Mouse (Mus musculus) lung, embryonic 16.5 days (tissue): ENCODE data around the gene Gdpd1. TPM values are rescaled to one million over a fixed set of nuclear protein-coding genes. Genes with fewer than 3 reads are reported as not detected.

Source experiments
- ATAC-seq: fragments of 200-750 bp; cut with Nextera tagmentation; 2 replicates; pipeline ENCODE4 v1.8.0; 2017; ENCODE audit warnings: low read depth, mild to moderate bottlenecking, moderate library complexity
- H3K27ac ChIP-seq: fragments of 300-500 bp; sonication (generic); 2 replicates; pipeline ENCODE4 v1.5.1; 2014; ENCODE audit warnings: mild to moderate bottlenecking, control low read depth, low read length
- H3K27me3 ChIP-seq: fragments of 300-500 bp; sonication (generic); 2 replicates; pipeline ENCODE4 v1.6.1; 2014; ENCODE audit warnings: low read depth, low read length, mixed read lengths; ENCODE audit not compliant: control insufficient read depth, insufficient read depth
- H3K36me3 ChIP-seq: fragments of 300-500 bp; sonication (generic); 2 replicates; pipeline ENCODE4 v1.6.1; 2014; ENCODE audit warnings: low read length; ENCODE audit not compliant: control insufficient read depth, insufficient read depth
- H3K4me1 ChIP-seq: fragments of 300-500 bp; sonication (generic); replicated peaks from 2 replicates; pipeline ENCODE4 v1.6.1; 2014; ENCODE audit warnings: low read length, mixed read lengths; ENCODE audit not compliant: control insufficient read depth, insufficient read depth
- H3K4me2 ChIP-seq: fragments of 300-500 bp; sonication (generic); 2 replicates; pipeline ENCODE4 v1.6.1; 2014; ENCODE audit warnings: low read depth, low read length, control low read depth
- H3K4me3 ChIP-seq: fragments of 300-500 bp; sonication (generic); 2 replicates; pipeline ENCODE4 v1.5.1; 2014; ENCODE audit warnings: mild to moderate bottlenecking, low read length, control low read depth
- H3K9ac ChIP-seq: fragments of 300-500 bp; sonication (generic); 2 replicates; pipeline ENCODE4 v1.6.1; 2014; ENCODE audit warnings: low read length, control low read depth
- H3K9me3 ChIP-seq: fragments of 300-500 bp; sonication (generic); 2 replicates; pipeline ENCODE4 v1.6.1; 2016; ENCODE audit warnings: low read length; ENCODE audit not compliant: control insufficient read depth
- WGBS: fragments of 180-500 bp; shearing (Covaris S2); extraction: QIAGEN DNeasy Blood & Tissue Kit; methylation state at CpG from one replicate; pipeline ENCODE4 v1.1.7; 2014; 5-methylcytosine and 5-hydroxymethylcytosine counted together
- polyA plus RNA-seq: library from polyadenylated mRNA; unstranded; fragments of >200 nt; fragmentation: Nextera tagmentation; extraction: Ambion mirVana; gene quantifications from 2 replicates; pipeline ENCODE4 v1.2.1, GENCODE M21; 2015

Gene Gdpd1
- polyA plus RNA-seq, 1 experiment from 2014 or later = 25.1 TPM

DNA sequence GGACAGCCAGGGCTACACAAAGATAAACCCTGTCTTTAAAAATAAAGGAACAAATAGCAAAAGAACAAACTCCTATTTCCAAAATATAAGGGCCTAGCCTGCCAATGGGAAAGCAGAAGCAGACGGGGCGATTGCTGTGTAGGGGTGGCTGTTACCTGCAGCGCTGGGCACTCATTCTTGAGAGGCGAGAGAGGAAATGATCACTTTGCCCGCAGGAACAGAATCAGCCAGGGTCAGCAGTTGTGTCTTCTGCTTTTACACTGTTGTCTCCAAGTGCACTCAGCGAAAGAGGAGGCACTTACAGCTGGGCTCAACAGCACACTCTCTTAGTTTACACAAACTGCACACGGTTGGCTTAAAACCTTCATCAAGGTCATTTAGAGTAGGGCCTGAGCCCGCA is 54.4 kb downstream of the Gdpd1 start:
- Histone ChIP-seq H3K36me3 (no peaks in the 10 kb centered on the region), H3K4me3 (no peak overlapping the region), H3K27me3 (no peaks in the 10 kb centered on the region), H3K9me3 (no peaks in the 10 kb centered on the region), H3K4me2 (no peak overlapping the region), H3K9ac (no peak overlapping the region), H3K27ac (no peak overlapping the region), H3K4me1 (0 out of 2 replicates have a peak, but pooled peaks cover 2% of the 10 kb centered on the region)
- ATAC-seq = no peak
- 76% methylated on average over 8 of the region's 8 CpGs for WGBS

- H3K27me3 ChIP-seq = no peaks in the 10 kb centered on the region
- H3K4me2 ChIP-seq = no peak overlapping the region
- H3K36me3 ChIP-seq = no peaks in the 10 kb centered on the region
- H3K27ac ChIP-seq = no peak overlapping the region
- 0 out of 2 replicates have a peak, but pooled peaks cover 2% of the 10 kb centered on the region for H3K4me1 ChIP-seq
- no peak for ATAC-seq
- WGBS = 53% methylated on average over 4 of the region's 4 CpGs
- H3K4me3 ChIP-seq = no peak overlapping the region
- no peaks in the 10 kb centered on the region for H3K9me3 ChIP-seq
- no peak overlapping the region for H3K9ac ChIP-seq
These were observed 55.8 kb downstream of the Gdpd1 start for GRCm38 (mm10) chr11:87018081-87018480.

DNA sequence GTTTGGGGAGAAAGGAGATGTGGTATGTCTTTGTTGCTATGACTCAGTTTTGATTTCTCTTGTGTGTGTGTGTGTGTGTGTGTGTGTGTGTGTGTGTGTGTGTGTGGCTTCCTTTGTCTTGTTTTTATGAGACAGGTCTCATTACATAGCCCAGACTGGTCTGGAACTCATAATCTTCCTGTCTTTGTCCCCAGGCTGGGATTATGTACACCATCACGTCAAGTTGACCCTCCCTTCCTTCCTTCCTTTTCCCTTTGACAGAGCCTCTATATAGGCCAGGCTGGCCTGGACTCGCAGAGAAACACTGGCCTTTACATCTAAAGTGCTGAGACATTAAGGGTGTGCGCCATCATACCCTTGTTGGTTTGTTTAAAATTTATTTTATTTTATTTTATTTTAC is 58.2 kb downstream of the Gdpd1 start:
- no peak overlapping the region for H3K4me2 ChIP-seq
- no peak overlapping the region for H3K27ac ChIP-seq
- H3K9ac ChIP-seq = no peak overlapping the region
- no peaks in the 10 kb centered on the region for H3K9me3 ChIP-seq
- 0 out of 2 replicates have a peak, but pooled peaks cover 2% of the 10 kb centered on the region for H3K4me1 ChIP-seq
- peak; percentile 88 for ATAC-seq
- H3K27me3 ChIP-seq = no peaks in the 10 kb centered on the region
- H3K4me3 ChIP-seq = no peak overlapping the region
- WGBS = 65% methylated on average over 3 of the region's 3 CpGs
- H3K36me3 ChIP-seq = no peaks in the 10 kb centered on the region

GRCm38 (mm10) chr11:87010476-87010875 is 63.4 kb downstream of the Gdpd1 start:
- H3K27ac ChIP-seq = no peak overlapping the region
- 19% methylated on average over 9 of the region's 9 CpGs for WGBS
- no peak overlapping the region for H3K4me3 ChIP-seq
- H3K9ac ChIP-seq = no peak overlapping the region
- H3K4me1 ChIP-seq = peaks cover 8% of the 10 kb centered on the region
- peak; percentile 71; the same call in 1 of the 2 replicates for ATAC-seq
- H3K4me2 ChIP-seq = no peak overlapping the region
- no peaks in the 10 kb centered on the region for H3K27me3 ChIP-seq
- H3K9me3 ChIP-seq = no peaks in the 10 kb centered on the region
- no peaks in the 10 kb centered on the region for H3K36me3 ChIP-seq

GRCm38 (mm10) chr11:87007371-87007770 is 66.5 kb downstream of the Gdpd1 start:
- peaks cover 12% of the 10 kb centered on the region for H3K4me1 ChIP-seq
- no peak overlapping the region for H3K4me2 ChIP-seq
- 16% methylated on average over 8 of the region's 8 CpGs for WGBS
- H3K36me3 ChIP-seq = no peaks in the 10 kb centered on the region
- ATAC-seq = peak; percentile 51; the same call in 1 of the 2 replicates
- H3K27me3 ChIP-seq = no peaks in the 10 kb centered on the region
- peak overlapping the region; percentile 71 for H3K27ac ChIP-seq
- H3K9ac ChIP-seq = no peak overlapping the region
- no peaks in the 10 kb centered on the region for H3K9me3 ChIP-seq
- no peak overlapping the region for H3K4me3 ChIP-seq

DNA sequence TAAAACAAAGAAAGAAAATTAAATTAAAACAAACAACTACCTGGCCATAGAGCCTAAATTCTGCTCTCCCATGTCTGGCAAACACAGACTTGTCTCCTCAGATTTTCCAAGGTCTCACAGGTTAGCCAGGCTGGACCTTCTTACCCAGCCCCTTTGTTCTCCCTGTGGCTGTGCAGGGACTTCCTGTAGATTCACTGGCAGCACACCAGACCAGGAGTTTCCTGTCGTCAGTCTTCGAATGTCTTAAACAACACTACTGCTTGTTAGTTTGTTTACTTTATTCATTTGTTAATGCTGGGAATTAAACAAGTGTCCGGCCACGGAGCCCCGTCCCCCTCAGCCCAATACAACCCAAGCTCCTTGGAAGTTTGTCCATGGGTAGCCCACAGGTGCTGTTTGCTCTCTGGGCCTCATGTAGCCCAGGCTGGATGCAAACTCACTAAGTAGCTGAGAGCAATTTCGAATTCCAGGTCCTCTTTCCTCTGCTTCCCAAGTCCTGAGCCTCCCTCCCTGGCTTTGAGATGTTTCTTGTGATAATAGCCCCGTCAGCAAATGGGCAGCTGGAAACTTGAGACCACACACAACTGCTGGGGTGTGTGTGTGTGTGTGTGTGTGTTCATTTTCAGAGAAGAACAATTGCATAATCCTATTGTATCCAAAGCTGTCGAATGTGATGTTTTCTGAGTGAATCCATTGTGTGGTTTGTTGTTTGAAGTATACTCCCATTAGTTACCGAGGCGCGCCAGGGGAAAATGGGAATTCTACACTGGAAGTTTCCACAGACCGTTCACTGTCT is 68.7 kb downstream of the Gdpd1 start:
- no peaks in the 10 kb centered on the region for H3K36me3 ChIP-seq
- peak; percentile 69 for ATAC-seq
- H3K27me3 ChIP-seq = no peaks in the 10 kb centered on the region
- 38% methylated on average over 12 of the region's 12 CpGs for WGBS
- peak overlapping the region; percentile 75 for H3K27ac ChIP-seq
- H3K9me3 ChIP-seq = no peaks in the 10 kb centered on the region
- H3K4me3 ChIP-seq = no peak overlapping the region
- H3K4me2 ChIP-seq = no peak overlapping the region
- peaks cover 12% of the 10 kb centered on the region for H3K4me1 ChIP-seq
- H3K9ac ChIP-seq = no peak overlapping the region

DNA sequence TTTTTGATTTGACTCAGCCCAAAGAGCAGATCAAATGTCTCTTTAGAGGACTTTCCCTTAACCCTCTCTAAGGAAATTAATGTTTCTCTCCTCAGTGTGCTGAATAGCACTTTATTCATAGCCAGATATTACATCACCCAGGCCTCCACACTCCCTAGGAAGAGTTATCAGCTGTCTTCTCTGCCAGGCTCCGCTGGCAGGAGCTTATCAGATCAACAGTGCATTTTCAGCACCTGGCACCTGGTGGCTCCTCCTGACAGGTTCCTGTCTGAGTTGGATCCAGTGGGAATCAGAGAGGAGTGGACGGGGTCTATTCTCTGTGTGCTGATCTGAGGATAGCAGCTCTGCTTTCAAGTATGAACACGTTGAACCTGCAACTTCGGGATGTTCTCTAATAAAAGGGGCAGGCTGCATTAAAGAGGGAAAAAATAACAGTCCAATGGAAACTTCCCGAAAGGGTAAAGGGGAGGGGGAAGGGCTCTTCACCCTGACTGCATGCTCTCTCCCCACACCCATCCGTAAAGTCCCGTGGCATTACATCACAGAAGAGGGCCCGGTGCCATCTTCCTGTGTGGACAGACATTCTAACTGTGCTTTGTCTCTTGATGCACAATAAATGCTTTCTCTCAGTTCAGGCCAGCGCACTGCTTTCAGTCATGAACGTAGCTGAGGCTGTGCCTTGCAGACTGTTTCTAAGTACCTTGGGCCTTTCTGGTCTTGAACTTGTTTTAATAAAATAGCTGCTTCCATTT is 71.6 kb downstream of the Gdpd1 start:
- no peak overlapping the region for H3K27ac ChIP-seq
- WGBS = 70% methylated on average over 10 of the region's 10 CpGs
- H3K27me3 ChIP-seq = no peaks in the 10 kb centered on the region
- H3K9me3 ChIP-seq = no peaks in the 10 kb centered on the region
- H3K4me2 ChIP-seq = no peak overlapping the region
- no peak overlapping the region for H3K4me3 ChIP-seq
- ATAC-seq = 0 out of 2 replicates have a peak, but pooled peaks have one; percentile 36
- H3K36me3 ChIP-seq = no peaks in the 10 kb centered on the region
- peaks cover 6% of the 10 kb centered on the region; the same call in 1 of the 2 replicates for H3K4me1 ChIP-seq
- no peak overlapping the region for H3K9ac ChIP-seq

DNA sequence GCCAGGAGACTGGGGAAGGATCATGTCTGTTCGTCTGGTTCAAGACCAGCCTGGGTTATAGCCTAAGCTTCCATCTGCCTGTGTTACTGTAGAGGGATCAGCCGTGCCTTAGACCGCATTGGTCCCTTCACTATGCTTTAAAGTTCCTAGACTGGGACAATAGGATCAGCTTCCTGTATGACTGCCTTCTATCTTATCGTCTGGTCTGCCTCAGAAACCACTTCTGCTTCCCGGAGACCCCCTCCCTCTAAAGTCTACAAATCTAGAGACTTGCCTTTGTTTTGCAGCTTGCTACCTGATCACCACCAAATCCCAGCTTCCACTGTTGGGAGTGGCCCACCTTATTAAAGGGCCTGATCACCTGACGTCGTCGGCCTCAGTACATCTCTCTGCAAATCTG is 72.6 kb downstream of the Gdpd1 start:
- ATAC-seq = no peak
- no peak overlapping the region for H3K27ac ChIP-seq
- WGBS = 66% methylated on average over 8 of the region's 8 CpGs
- no peaks in the 10 kb centered on the region for H3K9me3 ChIP-seq
- no peaks in the 10 kb centered on the region for H3K36me3 ChIP-seq
- no peak overlapping the region for H3K4me3 ChIP-seq
- peaks cover 4% of the 10 kb centered on the region; the same call in 1 of the 2 replicates for H3K4me1 ChIP-seq
- no peak overlapping the region for H3K9ac ChIP-seq
- no peak overlapping the region for H3K4me2 ChIP-seq
- no peaks in the 10 kb centered on the region for H3K27me3 ChIP-seq

GRCm38 (mm10) chr11:86996266-86996665 is 77.6 kb downstream of the Gdpd1 start:
- H3K9ac ChIP-seq = no peak overlapping the region
- WGBS = 62% methylated on average over 2 of the region's 2 CpGs
- H3K9me3 ChIP-seq = no peaks in the 10 kb centered on the region

More at GRCm38 (mm10) chr11:86996266-86996665, 77.6 kb downstream of the Gdpd1 start:
- no peak overlapping the region for H3K4me2 ChIP-seq
- H3K36me3 ChIP-seq = no peaks in the 10 kb centered on the region
- no peak overlapping the region for H3K27ac ChIP-seq
- no peak for ATAC-seq
- H3K4me1 ChIP-seq = peaks cover 21% of the 10 kb centered on the region
- no peaks in the 10 kb centered on the region for H3K27me3 ChIP-seq
- no peak overlapping the region for H3K4me3 ChIP-seq
